Mouse (Mus musculus) CD8-positive naive resting alpha-beta T cell, adult 2 months (primary cell): ENCODE data around the gene Vmn2r101.

Experiments used
- DNase-seq, 2 experiments: peaks; one replicate each; pipeline ENCODE4 v3.0.0; 2022; ENCODE audit warnings: low read depth in 2 of 2, low spot score in 2 of 2

The Vmn2r101 gene

DNA sequence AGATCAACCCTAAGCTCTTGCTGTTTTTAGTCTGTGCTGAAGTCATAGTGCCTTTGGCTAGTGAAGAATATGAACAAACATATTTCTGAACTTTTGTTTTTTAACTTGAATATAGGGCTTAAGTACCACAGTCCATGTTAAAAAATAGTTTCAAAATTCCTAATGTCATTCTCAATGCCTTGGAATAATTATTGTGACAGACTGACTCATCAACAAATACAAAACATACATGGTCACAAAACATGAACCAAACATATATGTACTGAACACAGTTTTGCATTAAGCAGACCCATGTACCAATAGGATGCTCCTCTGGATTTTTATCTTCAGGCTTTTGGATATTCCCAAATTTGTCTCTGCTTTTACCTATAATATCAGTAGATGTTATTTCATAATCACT, at the start of gene Vmn2r101:
TSS of gene Vmn2r101 (plus strand) at position 301 of the 400 bp plus-strand sequence.
- DNase-seq = no peak

DNA sequence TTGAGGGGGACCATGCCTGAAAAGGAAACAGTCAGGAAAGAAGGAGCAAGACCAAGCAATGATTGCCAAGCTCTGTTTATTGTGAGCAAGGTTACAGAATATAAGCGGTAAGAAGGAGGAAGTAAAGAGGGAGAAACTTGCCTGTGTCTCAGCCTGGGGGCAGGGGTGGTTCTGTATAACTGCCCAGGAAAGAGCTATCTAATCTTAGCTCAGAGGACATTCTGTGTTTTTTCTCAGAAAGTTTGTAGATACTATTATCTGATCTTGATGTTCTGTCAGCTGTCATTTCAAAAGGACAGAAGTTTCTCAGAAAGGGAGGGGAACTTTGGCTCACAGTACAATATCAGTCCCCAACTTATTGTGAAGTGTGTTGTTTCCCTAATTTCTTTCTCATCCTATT, 52.3 kb downstream of the Vmn2r101 start:
- no peak for DNase-seq

DNA sequence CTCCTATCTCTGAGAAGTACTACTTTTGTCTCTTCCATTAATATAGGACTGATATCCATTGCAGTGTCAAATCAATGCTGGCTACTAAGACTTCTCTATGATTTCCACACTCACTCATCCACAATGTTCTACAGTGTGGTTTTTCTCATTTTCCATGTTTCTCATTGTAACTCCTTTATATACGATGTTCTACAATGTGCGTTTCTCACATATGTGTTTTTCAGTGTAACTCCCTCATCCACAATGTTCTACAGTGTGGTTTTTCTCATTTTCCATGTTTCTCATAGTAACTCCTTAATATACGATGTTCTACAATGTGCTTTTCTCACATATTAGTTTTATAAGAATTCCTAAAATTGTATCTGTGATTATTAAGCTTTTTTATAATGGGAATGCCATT, 81.4 kb downstream of the Vmn2r101 start:
- DNase-seq = no peak

DNA sequence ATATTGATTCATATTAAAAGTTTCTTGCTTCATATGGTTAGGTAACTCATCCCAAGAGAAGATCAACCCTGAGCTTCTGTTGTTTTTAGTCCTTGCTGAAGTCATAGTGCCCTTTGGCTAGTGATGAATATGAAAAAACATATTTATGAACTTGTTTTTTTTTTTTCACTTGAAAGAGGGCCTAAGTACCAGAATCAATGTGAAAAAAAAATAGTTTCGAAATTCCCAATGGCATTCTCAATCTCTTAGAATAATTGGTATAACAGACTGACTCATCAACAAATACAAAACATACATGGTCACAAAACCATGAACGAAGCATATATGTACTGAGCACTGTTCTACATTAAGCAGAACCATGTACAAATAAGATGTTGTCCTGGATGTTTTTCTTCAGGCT, 83.0 kb downstream of the Vmn2r101 start, which contains the start of gene Vmn2r102:
TSS of gene Vmn2r102 (plus strand) at position 301 of the 400 bp plus-strand sequence.
- DNase-seq = no peak
